Mouse (Mus musculus): ENCODE measurements around the gene Hspbap1. TPM values are rescaled to one million over a fixed set of nuclear protein-coding genes. Genes with fewer than 3 reads are reported as not detected.

The Hspbap1 gene
- polyA plus RNA-seq, 1 experiment from 2014 or later = 15.9 TPM

DNA sequence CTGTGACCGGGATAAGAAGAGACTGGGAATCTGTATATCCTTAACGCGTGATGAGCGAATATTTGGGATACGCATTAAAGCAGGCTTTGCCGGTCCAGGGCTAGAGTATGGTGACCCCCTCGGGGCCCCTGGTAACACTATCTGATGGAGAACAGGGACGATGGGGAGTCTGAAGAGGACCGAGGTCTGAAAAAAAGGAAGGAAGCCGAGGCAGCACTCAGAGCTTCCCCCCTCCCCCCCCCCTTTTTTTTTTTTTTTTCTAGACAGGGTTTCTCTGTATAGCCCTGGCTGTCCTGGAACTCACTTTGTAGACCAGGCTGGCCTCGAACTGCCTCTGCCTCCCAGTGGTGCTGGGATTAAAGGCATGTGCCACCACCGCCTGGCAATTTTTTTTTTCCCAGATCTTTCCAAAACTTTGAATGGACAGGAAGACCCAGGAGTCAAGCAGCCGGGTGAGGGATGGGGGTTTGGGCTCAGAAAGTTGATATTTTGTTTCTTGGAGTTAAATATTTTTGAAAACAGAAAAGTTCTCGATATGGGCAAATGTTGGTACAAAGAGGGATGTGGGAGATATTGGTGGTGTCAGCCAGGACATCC is 102.3 kb downstream of the Hspbap1 start:
- peaks cover 5% of the 10 kb centered on the region; the same call in 1 of the 2 replicates for H3K27me3 ChIP-seq (replicated peaks; ENCODE audit: control insufficient read depth, insufficient read depth, low read length)
- H3K27ac ChIP-seq (ENCODE audit: low read length) = no peak overlapping the region
- no peaks in the 10 kb centered on the region for H3K36me3 ChIP-seq (ENCODE audit: control insufficient read depth, insufficient read depth, low read length)
- peak overlapping the region; percentile 11; the same call in 1 of the 2 replicates for H3K4me3 ChIP-seq (ENCODE audit: low read length)
- no peak; the same call in 1 of the 2 replicates for ATAC-seq
- peak overlapping the region; percentile 56 for H3K4me2 ChIP-seq (ENCODE audit: low read depth, low read length)
- no peaks in the 10 kb centered on the region for H3K9me3 ChIP-seq (ENCODE audit: control insufficient read depth, low read length)
- WGBS = 33% methylated on average over 14 of the region's 14 CpGs
- no peak overlapping the region for H3K9ac ChIP-seq (ENCODE audit: low read depth, low read length)
- peaks cover 7% of the 10 kb centered on the region for H3K4me1 ChIP-seq (ENCODE audit: control insufficient read depth, insufficient read depth, low read length)

DNA sequence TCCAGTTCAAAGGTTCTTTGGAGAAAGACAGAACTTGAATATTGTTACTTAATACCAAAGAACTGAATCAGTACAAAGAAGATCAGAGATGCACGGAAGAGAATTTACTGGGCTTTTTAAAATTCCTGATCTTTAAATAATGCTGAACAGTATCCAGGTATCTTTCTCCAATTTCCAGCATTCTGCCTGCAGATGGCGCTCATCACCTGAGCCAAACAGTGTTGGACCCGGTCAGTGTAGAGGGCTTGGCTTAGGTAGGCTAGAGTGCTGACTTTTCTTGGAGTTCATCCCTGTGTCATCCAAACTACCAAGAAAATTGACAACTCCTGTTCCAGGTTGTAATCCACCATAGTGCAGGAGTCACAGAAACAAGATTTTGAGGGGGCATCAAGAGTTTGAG is 104.2 kb downstream of the Hspbap1 start:
- ATAC-seq = no peak
- Histone ChIP-seq H3K27ac (ENCODE audit: low read length) (no peak overlapping the region), H3K9ac (ENCODE audit: low read depth, low read length) (no peak overlapping the region), H3K36me3 (ENCODE audit: control insufficient read depth, insufficient read depth, low read length) (no peaks in the 10 kb centered on the region), H3K4me2 (ENCODE audit: low read depth, low read length) (no peak overlapping the region), H3K27me3 (replicated peaks; ENCODE audit: control insufficient read depth, insufficient read depth, low read length) (peaks cover 5% of the 10 kb centered on the region; the same call in 1 of the 2 replicates), H3K4me3 (ENCODE audit: low read length) (no peak overlapping the region), H3K9me3 (ENCODE audit: control insufficient read depth, low read length) (no peaks in the 10 kb centered on the region; the same call in 1 of the 2 replicates), H3K4me1 (ENCODE audit: control insufficient read depth, insufficient read depth, low read length) (peaks cover 7% of the 10 kb centered on the region)
- 32% methylated on average over 3 of the region's 3 CpGs for WGBS

Other genes with a start within 250 kb of the Hspbap1 start
- gene Sema5b, start 229.2 kb upstream of the Hspbap1 start, polyA plus RNA-seq (2015; fragmentation: Nextera tagmentation; extraction: Ambion mirVana) = 4.2 and 5.1 TPM in 2 replicates
- 7.8 and 11.8 TPM in 2 replicates for gene Dirc2, start 1.0 kb upstream of the Hspbap1 start, polyA plus RNA-seq (2015; fragmentation: Nextera tagmentation; extraction: Ambion mirVana)
- 2.2 TPM in 2 replicates for gene Parp14, start 101.2 kb downstream of the Hspbap1 start, polyA plus RNA-seq (2015; fragmentation: Nextera tagmentation; extraction: Ambion mirVana)
- 13.0 and 15.5 TPM in 2 replicates for gene Parp9, start 168.1 kb downstream of the Hspbap1 start, polyA plus RNA-seq (2015; fragmentation: Nextera tagmentation; extraction: Ambion mirVana)
- 8.5 and 9.2 TPM in 2 replicates for gene Dtx3l, start 168.8 kb downstream of the Hspbap1 start, polyA plus RNA-seq (2015; fragmentation: Nextera tagmentation; extraction: Ambion mirVana)
- 31.6 and 33.3 TPM in 2 replicates for gene Kpna1, start 208.4 kb downstream of the Hspbap1 start, polyA plus RNA-seq (2015; fragmentation: Nextera tagmentation; extraction: Ambion mirVana)

Data from intestine, embryonic 16.5 days (tissue).